Mouse (Mus musculus) liver, embryonic 14.5 days (tissue): ENCODE measurements around the gene C1qtnf6.

ENCODE experiments used
- CTCF ChIP-seq: IDR thresholded peaks from 2 replicates; pipeline ENCODE4 v1.5.1; 2016; ENCODE audit warnings: antibody characterized with exemption, low read depth, control low read depth
- EP300 ChIP-seq: IDR thresholded peaks from 2 replicates; pipeline ENCODE4 v1.6.1; 2016; ENCODE audit warnings: antibody characterized with exemption, low read depth

GRCm38 (mm10) chr15:78535723-78536421, 4.7 kb upstream of the C1qtnf6 start:
- no peak for TF ChIP-seq EP300
- no peak for TF ChIP-seq CTCF
